Mouse (Mus musculus) liver, embryonic 15.5 days (tissue): ENCODE measurements around the gene Chd5. TPM values are rescaled to one million over a fixed set of nuclear protein-coding genes. Genes with fewer than 3 reads are reported as not detected.

Source experiments
- ATAC-seq: fragments of 200-750 bp; cut with Nextera tagmentation; 2 replicates; pipeline ENCODE4 v1.8.0; 2017; ENCODE audit warnings: moderate number of reproducible peaks, mild to moderate bottlenecking, moderate library complexity; ENCODE audit not compliant: insufficient read depth
- H3K27ac ChIP-seq: fragments of 300-500 bp; sonication (generic); replicated peaks from 2 replicates; pipeline ENCODE4 v1.5.1; 2015; ENCODE audit warnings: mild to moderate bottlenecking, inconsistent platforms
- H3K27me3 ChIP-seq: fragments of 300-500 bp; sonication (generic); 2 replicates; pipeline ENCODE4 v1.6.1; 2015; ENCODE audit warnings: mild to moderate bottlenecking, inconsistent platforms
- H3K36me3 ChIP-seq: fragments of 300-500 bp; sonication (generic); replicated peaks from 2 replicates; pipeline ENCODE4 v1.6.1; 2015; ENCODE audit warnings: moderate library complexity, mild to moderate bottlenecking, inconsistent platforms
- H3K4me1 ChIP-seq: fragments of 300-500 bp; sonication (generic); replicated peaks from 2 replicates; pipeline ENCODE4 v1.6.1; 2015; ENCODE audit warnings: inconsistent platforms
- H3K4me2 ChIP-seq: fragments of 300-500 bp; sonication (generic); 2 replicates; pipeline ENCODE4 v1.6.1; 2015; ENCODE audit warnings: moderate library complexity, mild to moderate bottlenecking, inconsistent platforms
- H3K4me3 ChIP-seq: fragments of 300-500 bp; sonication (generic); replicated peaks from 2 replicates; pipeline ENCODE4 v1.5.1; 2015; ENCODE audit warnings: mild to moderate bottlenecking, inconsistent platforms
- H3K9ac ChIP-seq: fragments of 300-500 bp; sonication (generic); 2 replicates; pipeline ENCODE4 v1.6.1; 2015; ENCODE audit warnings: moderate library complexity, mild to moderate bottlenecking, inconsistent platforms
- H3K9me3 ChIP-seq: fragments of 300-500 bp; sonication (generic); replicated peaks from 2 replicates; pipeline ENCODE4 v1.6.1; 2016; ENCODE audit warnings: inconsistent platforms
- WGBS: fragments of 180-500 bp; shearing (Covaris S2); methylation state at CpG from one replicate; pipeline ENCODE4 v1.1.7; 2015; ENCODE audit warnings: mixed read lengths; ENCODE audit not compliant: insufficient replicate concordance; 5-methylcytosine and 5-hydroxymethylcytosine counted together
- polyA plus RNA-seq: library from polyadenylated mRNA; unstranded; fragments of >200 nt; fragmentation: Nextera tagmentation; extraction: Ambion mirVana; gene quantifications from 2 replicates; pipeline ENCODE4 v1.2.1, GENCODE M21; 2015

The Chd5 gene
- polyA plus RNA-seq, 1 experiment from 2014 or later: 0.16 TPM

DNA sequence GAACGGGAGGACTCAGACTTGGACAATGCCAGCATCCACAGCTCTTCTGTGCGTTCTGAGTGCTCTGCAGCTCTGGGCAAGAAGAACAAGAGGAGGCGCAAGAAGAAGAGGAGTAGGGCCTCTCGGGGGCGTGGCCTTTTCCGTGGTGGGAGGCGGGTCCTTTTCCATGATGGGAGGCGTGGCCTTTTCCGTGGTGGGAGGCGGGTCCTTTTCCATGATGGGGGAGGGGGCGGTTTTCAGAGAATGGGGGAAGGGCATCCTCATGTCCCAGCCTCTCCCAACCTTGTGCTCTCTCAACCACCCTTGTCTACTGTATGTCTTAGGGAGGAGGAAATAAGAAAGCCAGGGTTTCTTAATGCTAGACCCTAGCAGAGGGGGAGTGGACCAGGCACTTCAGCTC lies 21.2 kb downstream of the Chd5 start:
- ATAC-seq: no peak
- no peak overlapping the region for H3K4me3 ChIP-seq
- no peak overlapping the region for H3K27ac ChIP-seq
- H3K4me2 ChIP-seq: no peak overlapping the region
- no peak overlapping the region for H3K9ac ChIP-seq
- peaks cover 22% of the 10 kb centered on the region for H3K27me3 ChIP-seq
- no peaks in the 10 kb centered on the region for H3K9me3 ChIP-seq
- peaks cover 9% of the 10 kb centered on the region; the same call in 1 of the 2 replicates for H3K4me1 ChIP-seq
- H3K36me3 ChIP-seq: no peaks in the 10 kb centered on the region
- 4% methylated on average over 11 of the region's 11 CpGs for WGBS

DNA sequence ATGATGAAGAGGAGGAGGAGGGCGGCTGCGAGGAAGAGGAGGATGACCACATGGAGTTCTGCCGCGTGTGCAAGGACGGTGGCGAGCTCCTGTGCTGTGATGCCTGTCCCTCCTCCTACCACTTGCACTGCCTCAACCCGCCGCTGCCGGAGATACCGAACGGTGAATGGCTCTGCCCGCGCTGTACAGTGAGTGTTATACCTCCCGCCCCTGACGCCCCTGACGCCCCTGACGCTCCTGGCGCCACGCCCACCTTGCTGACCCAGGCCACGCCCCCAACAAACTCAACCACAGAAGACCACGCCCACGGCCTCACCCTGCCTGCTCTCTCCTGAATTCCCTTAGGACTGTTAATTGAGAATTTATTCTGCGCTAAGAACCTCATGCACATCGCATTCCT lies 22.4 kb downstream of the Chd5 start:
- peaks cover 9% of the 10 kb centered on the region; the same call in 1 of the 2 replicates for H3K4me1 ChIP-seq

DNA sequence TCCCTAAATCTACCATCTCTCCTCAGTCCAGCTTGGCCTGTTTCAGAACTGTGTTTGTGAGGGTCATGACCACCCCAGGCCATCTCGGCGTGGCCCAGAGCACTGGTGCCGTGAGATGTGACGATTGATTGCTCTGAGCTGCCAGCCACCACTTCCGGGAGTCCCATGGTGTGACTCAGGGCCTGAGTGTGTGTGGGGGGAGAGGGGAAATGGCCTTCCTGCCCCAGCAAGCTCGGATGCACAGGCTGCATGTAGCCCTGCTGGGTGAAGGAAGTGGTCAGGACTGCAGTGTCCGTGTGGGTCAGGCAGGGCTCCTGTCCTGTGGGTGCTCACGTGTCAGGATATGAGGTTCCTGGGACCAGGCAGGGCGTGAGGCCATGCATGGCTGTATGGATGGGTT lies 23.7 kb downstream of the Chd5 start:
- Histone ChIP-seq H3K4me1 (peaks cover 9% of the 10 kb centered on the region; the same call in 1 of the 2 replicates), H3K9ac (no peak overlapping the region), H3K4me2 (no peak overlapping the region), H3K9me3 (no peaks in the 10 kb centered on the region), H3K36me3 (no peaks in the 10 kb centered on the region), H3K27ac (no peak overlapping the region), H3K27me3 (peaks cover 22% of the 10 kb centered on the region), H3K4me3 (no peak overlapping the region)
- 13% methylated on average over 9 of the region's 9 CpGs for WGBS
- no peak for ATAC-seq

More for the DNA sequence above, 22.4 kb downstream of the Chd5 start:
- H3K4me2 ChIP-seq: peak overlapping the region; percentile 50
- H3K9me3 ChIP-seq: no peaks in the 10 kb centered on the region
- H3K36me3 ChIP-seq: no peaks in the 10 kb centered on the region
- H3K9ac ChIP-seq: no peak overlapping the region
- no peak overlapping the region for H3K4me3 ChIP-seq
- H3K27me3 ChIP-seq: peaks cover 22% of the 10 kb centered on the region
- 3% methylated on average over 24 of the region's 24 CpGs for WGBS
- H3K27ac ChIP-seq: no peak overlapping the region
- no peak for ATAC-seq

DNA sequence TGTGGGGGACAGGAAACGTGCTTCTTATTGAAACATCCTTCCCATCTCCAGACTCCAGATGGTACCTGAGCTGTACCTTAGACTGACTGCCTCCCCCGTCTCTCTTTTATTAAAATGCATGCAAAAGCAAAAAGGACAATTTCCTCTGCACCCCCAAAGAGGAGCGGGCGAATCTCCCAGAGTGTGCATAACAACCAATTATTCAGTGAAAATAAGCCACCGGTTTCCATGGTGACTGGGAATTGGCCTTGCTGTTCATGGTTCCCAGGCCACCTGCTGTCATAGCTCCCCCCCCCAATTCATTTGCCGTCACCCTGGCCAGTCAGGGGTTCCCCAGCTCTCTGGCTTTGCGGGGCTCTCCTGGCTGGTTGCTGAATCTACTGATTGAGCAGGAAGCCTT lies 26.8 kb downstream of the Chd5 start:
- peaks cover 11% of the 10 kb centered on the region for H3K27me3 ChIP-seq
- H3K9ac ChIP-seq: no peak overlapping the region
- no peak for ATAC-seq
- H3K9me3 ChIP-seq: no peaks in the 10 kb centered on the region
- no peak overlapping the region for H3K27ac ChIP-seq
- H3K4me2 ChIP-seq: no peak overlapping the region
- no peak overlapping the region for H3K4me3 ChIP-seq
- 59% methylated on average over 7 of the region's 7 CpGs for WGBS
- H3K4me1 ChIP-seq: peaks cover 9% of the 10 kb centered on the region; the same call in 1 of the 2 replicates
- no peaks in the 10 kb centered on the region for H3K36me3 ChIP-seq

DNA sequence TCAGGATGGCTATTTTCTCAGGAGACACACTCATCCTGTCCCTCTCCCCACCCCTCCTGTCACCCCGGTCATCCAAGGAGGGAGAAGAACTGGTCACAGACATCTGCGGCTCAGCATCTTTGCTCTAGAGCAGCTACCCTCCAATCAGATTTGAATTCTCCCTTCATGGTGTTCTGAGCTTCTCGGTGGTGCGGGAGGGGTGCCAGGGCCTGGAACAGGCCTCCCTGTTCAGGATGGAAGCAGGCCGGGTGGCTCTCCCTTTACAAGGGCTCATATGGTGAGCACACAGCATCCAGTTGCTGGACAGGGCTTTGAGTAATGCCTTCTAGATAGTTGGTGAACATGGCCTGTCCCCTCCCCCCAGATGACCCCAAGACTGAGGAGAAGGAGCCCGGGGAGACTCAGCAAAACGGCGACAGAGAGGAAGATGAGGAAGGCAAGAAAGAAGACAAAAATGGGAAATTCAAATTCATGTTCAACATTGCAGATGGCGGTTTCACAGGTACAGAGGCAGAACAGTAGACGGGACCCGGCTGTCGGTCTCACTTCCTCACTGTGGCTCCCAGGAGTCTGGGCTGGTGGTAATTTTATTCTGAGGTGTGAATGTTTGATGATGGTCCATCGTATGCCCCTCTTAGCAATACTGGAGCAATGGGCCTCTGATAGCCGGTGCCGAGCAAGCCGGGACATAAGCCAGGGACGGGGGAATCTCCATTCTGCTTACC lies 44.2 kb downstream of the Chd5 start:
- H3K27me3 ChIP-seq: no peaks in the 10 kb centered on the region
- H3K4me2 ChIP-seq: no peak overlapping the region
- ATAC-seq: no peak
- H3K4me3 ChIP-seq: no peak overlapping the region
- no peak overlapping the region for H3K9ac ChIP-seq
- H3K27ac ChIP-seq: no peak overlapping the region
- no peaks in the 10 kb centered on the region for H3K9me3 ChIP-seq
- H3K36me3 ChIP-seq: no peaks in the 10 kb centered on the region
- 70% methylated on average over 17 of the region's 17 CpGs for WGBS
- no peaks in the 10 kb centered on the region for H3K4me1 ChIP-seq

DNA sequence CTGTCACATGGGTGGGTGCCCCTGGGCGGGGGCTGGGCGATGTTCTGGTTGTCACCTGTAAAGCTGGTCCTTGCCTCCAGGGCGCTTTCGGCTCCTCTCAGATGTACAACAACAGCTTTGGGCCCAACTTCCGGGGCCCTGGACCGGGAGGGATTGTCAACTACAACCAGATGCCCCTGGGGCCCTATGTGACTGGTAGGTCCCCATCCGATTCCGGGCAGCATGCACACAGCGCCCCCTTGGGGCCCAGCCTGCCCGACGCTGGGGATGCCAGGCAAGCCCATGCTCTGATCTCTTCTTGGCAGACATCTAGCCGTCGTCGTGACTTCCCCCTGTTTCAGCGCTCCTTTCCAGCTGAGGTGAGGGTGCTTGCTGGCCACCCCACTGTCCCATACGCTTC lies 47.2 kb downstream of the Chd5 start:
- H3K27me3 ChIP-seq: no peaks in the 10 kb centered on the region
- H3K4me2 ChIP-seq: no peak overlapping the region
- no peak overlapping the region for H3K9ac ChIP-seq
- H3K27ac ChIP-seq: no peak overlapping the region
- H3K4me3 ChIP-seq: no peak overlapping the region
- ATAC-seq: no peak
- no peaks in the 10 kb centered on the region for H3K9me3 ChIP-seq
- H3K4me1 ChIP-seq: no peaks in the 10 kb centered on the region
- no peaks in the 10 kb centered on the region for H3K36me3 ChIP-seq
- 44% methylated on average over 16 of the region's 16 CpGs for WGBS

DNA sequence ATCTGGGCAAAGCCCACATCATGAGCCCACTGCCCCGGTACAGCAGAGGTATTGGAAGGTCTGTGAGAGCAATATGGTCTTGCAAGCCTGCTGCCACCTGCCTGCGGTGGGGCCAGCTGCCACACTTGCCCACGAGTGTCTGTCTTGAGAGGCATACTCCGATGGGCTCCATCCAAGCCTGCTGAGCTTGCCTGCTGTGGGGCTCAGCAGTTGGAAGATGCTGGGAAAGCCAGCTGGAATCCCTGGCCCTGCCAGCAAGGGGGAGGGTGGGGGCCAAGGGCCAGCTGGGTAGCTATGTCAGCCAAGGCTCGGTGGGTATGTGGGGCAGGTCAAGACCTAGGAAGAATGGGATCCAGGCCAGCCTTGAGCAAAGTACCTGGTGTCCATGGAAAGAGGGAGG lies 53.7 kb downstream of the Chd5 start:
- H3K4me1 ChIP-seq: no peaks in the 10 kb centered on the region
- H3K9ac ChIP-seq: no peak overlapping the region
- no peak overlapping the region for H3K4me2 ChIP-seq
- no peaks in the 10 kb centered on the region for H3K36me3 ChIP-seq
- 71% methylated on average over 5 of the region's 5 CpGs for WGBS
- H3K27ac ChIP-seq: no peak overlapping the region
- H3K9me3 ChIP-seq: no peaks in the 10 kb centered on the region
- ATAC-seq: no peak
- no peaks in the 10 kb centered on the region for H3K27me3 ChIP-seq
- H3K4me3 ChIP-seq: no peak overlapping the region

DNA sequence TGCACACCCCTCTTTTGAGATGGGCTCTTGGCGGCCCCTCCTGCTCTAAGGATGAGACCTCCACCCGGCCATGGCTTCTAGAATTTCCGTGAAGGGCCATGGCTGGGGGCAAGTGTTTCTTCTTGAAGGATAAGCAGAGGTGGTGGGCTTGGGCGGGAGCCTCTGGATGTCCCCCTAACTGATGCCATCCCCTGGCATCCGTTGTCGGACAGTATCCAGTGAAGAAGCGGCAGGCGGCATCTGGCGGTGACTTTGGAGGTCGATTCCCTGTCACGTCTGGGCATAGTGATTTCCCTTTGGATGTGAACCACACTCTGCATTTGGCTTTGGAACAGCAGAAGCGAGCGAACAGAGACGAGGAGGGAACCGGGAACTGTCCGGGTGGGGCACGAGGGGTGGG lies 54.2 kb downstream of the Chd5 start:
- Histone ChIP-seq H3K4me2 (no peak overlapping the region), H3K9ac (no peak overlapping the region), H3K9me3 (no peaks in the 10 kb centered on the region), H3K27me3 (no peaks in the 10 kb centered on the region), H3K4me3 (no peak overlapping the region), H3K36me3 (no peaks in the 10 kb centered on the region), H3K27ac (no peak overlapping the region), H3K4me1 (no peaks in the 10 kb centered on the region)
- 74% methylated on average over 17 of the region's 17 CpGs for WGBS
- no peak for ATAC-seq

DNA sequence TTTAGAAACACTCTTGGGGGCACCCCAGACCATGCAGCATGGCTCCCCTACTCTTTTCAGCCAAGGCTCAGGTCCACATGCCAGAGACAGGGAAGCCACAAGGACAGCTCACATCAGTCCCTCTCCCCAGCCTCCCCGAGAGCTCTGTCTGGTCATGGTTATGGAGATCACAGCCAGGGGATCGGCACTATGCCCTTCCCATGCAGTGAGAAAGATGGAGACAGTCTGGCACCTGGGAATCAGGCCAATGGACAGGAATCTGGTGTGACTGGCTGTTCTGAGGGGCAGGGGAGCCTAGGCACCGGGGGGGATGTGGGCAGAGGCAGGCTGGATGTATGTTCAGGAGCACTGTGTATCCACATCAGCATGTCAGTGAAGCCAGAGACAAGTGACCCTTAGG lies 60.5 kb downstream of the Chd5 start:
- Histone ChIP-seq H3K4me3 (no peak overlapping the region), H3K36me3 (no peaks in the 10 kb centered on the region), H3K9me3 (no peaks in the 10 kb centered on the region), H3K4me2 (no peak overlapping the region), H3K27ac (no peak overlapping the region), H3K4me1 (no peaks in the 10 kb centered on the region), H3K9ac (no peak overlapping the region), H3K27me3 (no peaks in the 10 kb centered on the region)
- WGBS: 62% methylated on average over 3 of the region's 3 CpGs
- ATAC-seq: no peak

DNA sequence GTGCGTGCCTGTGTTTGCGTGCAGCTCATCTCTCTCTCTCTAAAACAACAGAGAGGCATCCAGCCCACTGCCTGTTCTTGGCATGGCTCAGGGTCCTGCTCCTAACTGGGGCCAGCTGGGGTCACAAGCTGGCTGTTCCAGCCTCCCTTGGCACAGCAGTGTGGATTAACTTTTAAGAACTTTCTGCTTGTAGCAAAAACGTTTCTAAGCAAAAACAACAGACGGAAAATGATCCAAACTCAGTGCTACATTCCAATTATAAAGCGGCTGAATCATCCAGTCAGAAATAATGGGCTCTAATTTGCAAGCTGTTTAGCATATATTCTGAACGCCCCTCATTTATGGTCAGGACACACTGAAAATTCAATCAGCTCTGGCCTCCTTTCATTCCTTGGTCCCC lies 66.7 kb downstream of the Chd5 start:
- no peak for ATAC-seq
- H3K27ac ChIP-seq: no peak overlapping the region
- H3K27me3 ChIP-seq: no peaks in the 10 kb centered on the region
- no peaks in the 10 kb centered on the region for H3K9me3 ChIP-seq
- H3K4me1 ChIP-seq: no peaks in the 10 kb centered on the region
- WGBS: 61% methylated on average over 6 of the region's 6 CpGs
- H3K4me3 ChIP-seq: no peak overlapping the region
- no peak overlapping the region for H3K4me2 ChIP-seq
- no peak overlapping the region for H3K9ac ChIP-seq
- no peaks in the 10 kb centered on the region for H3K36me3 ChIP-seq

DNA sequence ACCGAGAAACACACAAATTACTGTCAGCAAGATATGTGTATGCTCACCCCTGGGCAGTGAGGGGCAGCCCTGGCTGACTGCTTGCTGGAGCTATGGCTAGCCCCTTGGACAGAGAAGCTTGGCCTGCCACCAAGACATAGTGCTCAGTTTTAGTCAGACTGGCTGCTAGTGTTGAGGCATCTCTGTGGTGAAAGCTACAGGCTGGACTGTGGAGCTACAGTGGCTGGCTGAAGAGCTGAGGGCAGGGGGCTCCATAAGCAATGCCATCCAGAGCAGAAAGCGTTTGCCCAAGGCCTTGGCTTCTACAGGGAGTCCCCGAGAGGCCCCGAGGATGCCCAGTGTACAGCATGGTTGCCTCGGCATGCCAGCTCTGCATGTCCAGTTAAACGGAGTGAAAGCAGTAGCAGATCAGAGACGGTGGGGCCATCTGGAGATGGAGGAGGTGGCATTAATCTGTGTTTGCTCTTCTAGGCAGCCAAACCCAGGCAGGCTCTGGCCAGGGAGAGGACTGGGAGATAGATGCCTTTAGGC lies 67.3 kb downstream of the Chd5 start:
- no peak for ATAC-seq
- Histone ChIP-seq H3K4me3 (no peak overlapping the region), H3K27me3 (no peaks in the 10 kb centered on the region), H3K36me3 (no peaks in the 10 kb centered on the region), H3K27ac (no peak overlapping the region), H3K9me3 (no peaks in the 10 kb centered on the region), H3K4me2 (no peak overlapping the region), H3K4me1 (no peaks in the 10 kb centered on the region), H3K9ac (no peak overlapping the region)
- 68% methylated on average over 7 of the region's 7 CpGs for WGBS

DNA sequence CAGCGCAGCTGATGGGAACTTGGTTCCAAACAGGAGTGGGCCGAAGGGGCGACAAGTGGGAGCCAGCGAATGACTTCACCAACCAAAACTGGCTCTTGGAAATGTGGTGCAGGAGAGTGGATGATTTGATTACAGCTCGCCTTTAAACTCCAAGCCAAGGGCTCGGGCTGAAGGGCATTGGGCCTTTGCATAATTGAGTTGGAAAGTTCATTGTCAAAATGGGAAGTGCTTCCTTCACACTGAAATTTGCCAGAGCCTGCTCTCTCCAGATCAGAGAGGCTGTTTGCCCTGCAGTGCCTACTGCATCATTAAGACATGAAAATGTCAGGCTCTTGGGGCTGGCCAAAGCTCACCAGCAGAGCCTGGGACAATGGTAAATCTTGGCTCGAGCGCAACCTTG lies 68.1 kb downstream of the Chd5 start:
- Histone ChIP-seq H3K4me2 (no peak overlapping the region), H3K9me3 (no peaks in the 10 kb centered on the region), H3K4me1 (no peaks in the 10 kb centered on the region), H3K27me3 (no peaks in the 10 kb centered on the region), H3K4me3 (no peak overlapping the region), H3K27ac (no peak overlapping the region), H3K9ac (no peak overlapping the region), H3K36me3 (no peaks in the 10 kb centered on the region)
- 72% methylated on average over 8 of the region's 8 CpGs for WGBS
- no peak for ATAC-seq
